Mouse (Mus musculus): ENCODE results near the gene Abo.

DNA sequence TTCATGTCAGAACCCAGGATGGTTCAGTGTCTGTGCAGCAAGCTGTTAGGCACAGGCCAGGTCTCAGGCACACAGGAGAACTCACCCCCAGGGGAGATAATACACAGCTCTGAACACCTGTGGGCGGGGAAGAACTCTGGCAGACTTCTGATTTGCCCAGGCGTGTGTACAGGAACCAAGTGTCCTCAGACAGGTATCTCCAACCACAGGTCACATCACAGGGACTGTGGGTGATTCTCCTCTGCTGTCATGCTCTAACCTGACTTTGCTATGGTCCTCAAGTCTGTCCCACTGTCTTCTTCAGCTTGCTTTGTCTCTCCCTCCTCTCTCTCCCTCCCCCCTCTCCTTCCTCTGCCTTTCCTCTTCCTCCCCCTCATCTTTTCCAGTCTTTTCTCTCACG, at the start of gene Abo:
- TF ChIP-seq POLR2A (IDR thresholded peaks at IDR 0.05; ENCODE audit: control insufficient read depth, extremely low read depth, insufficient read depth, low read length, poor library complexity) = no peak
- no peak for TF ChIP-seq CTCF (IDR thresholded peaks at IDR 0.05; ENCODE audit: borderline replicate concordance, control insufficient read depth, extremely low read depth, insufficient read depth, low read length, poor library complexity)
